Mouse (Mus musculus): ENCODE data around the gene Glul.

DNA sequence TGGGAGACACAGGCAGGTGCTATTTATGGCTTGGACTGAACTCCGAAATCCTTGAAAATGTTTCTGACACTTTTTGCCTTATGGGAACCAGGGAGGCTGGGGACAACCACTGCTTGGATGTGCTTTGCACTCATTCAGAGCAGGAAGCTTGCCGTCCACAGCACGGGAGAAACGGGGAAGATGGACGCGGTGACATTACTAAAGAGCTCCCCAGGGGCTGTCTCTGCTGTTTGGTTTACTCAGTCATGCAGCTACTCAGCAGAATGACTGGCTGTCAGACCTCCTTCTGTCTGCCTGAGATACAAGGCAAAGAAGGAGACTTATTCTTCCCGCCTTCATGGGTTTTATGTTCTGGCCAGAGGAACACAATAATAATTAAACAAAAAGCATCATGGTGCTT lies 47.2 kb downstream of the Glul start:
- TF ChIP-seq CTCF (IDR thresholded peaks at IDR 0.05; ENCODE audit: insufficient read depth, low read depth, low read length) = no peak
- no peak for TF ChIP-seq POLR2A (IDR thresholded peaks at IDR 0.05; ENCODE audit: insufficient read depth, low read depth, low read length)

Data from olfactory bulb, adult 2 months (tissue).